Mouse (Mus musculus) erythroblast, embryonic 14.5 days (primary cell): Measurements from ENCODE around the gene Prss41.

ENCODE experiments used
- GATA1 ChIP-seq: IDR thresholded peaks from 2 replicates; pipeline ENCODE4 v1.6.1; 2012; ENCODE audit warnings: low read length, inconsistent platforms, mixed read lengths
- TAL1 ChIP-seq: IDR thresholded peaks from 3 replicates; pipeline ENCODE4 v1.6.1; 2012; ENCODE audit warnings: low read length, inconsistent platforms, mixed read lengths

GRCm38 (mm10) chr17:23819235-23819634 lies 24.7 kb downstream of the Prss41 start:
- TF ChIP-seq TAL1 (no peak), GATA1 (no peak)
